Mouse (Mus musculus): Measurements from ENCODE around the gene Prpf6.

Prpf6 gene

DNA sequence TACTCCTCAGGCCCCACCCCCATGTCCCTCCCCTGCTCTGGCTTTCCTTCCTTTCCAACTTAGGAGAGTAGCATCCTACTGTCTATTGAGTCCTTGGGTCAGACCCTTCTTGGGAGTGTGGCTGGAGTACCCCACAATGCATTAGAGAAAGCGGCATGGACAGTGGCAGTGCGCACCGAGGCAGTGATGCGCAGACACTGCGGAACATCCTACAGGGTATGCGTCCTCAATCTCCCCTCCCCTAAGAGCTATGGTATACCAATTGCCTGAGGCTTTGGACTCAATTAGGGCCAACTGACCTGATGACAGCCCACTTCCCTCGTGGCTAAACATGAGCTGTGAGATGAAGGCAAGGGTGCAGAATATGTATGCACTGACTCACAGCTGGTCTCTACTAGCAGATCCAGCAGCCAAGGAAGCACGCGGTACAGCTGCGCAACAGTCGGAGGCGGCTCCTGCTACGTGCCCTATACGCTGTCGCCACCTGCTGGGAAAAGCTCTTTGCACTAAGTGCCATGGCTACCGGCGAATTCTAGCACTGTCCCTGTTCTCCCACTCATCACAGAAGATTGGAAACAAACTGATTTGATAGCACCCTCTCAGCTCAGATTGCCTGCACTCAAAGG is 67.4 kb downstream of the Prpf6 start:
- DNase-seq: peak; percentile 62 to 66

DNA sequence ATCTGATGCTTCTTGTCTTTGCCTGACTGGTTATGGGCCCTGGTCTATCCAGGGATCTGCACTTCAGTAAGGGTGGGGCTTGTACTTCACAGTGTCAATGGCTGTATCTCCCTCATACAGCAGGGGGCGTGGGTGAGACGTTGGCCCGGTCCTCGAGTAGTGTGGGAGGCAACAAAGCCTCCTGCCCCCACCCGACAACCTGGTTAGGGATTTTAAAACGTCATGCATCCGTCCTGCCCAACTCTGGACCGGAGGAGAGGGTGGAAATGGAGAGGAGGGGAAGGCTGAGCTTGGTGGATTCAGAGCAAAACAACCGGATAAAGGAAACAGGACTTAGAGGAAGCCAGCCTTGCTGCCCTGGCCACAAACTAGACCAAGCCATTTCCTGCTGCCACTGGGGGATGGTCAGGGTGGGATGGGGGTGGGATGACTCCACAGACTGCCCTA is 68.0 kb downstream of the Prpf6 start:
- peak; percentile 92 to 94 for DNase-seq

DNA sequence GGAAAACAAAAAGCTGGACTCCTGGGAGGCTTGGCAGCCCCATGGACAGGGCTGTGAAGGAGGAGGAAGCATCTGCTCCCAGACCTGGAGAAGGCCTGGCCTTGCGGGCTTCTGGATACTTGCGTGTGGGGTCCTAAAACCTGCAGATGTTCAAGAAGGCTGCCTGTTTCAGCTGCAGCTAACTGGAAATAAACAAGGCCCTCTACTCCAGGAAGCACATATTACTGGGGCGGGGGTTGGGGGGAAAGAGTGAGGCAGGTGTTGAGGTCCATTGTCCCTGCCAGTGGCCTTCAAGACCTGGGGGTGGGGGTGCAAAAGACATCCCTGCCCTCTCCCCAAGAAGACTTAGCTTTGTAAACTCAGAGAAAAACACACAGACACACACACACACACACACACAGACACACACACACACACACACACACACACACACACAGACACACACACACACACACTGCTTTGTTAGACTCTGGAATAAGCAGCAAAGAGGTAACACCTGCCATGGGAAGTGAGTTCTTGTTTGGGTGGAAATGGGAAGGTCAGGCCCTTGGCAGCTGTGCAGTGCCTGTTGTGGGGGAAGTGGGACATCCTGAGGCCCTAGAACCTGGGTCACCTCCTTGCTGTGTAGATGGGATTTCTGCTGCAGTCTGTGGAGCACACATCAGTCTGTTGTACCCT is 71.1 kb downstream of the Prpf6 start:
- DNase-seq: peak; percentile 45 to 50

DNA sequence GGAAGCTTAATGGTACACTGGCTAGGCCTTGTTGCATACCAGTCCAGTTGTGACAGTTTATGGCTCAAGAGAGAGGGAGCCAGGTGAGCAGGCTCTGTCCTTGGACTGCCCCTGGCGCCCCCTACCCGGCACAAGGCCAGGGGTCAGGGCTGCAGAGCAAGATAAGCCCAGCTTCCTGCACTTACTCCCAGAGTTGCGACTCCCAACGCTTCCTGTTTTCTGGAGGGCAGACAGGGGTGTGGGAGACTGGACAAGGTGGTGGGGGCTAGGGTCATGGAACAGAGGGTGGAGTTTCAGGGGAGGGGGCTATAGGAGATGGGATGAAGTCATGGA is 71.6 kb downstream of the Prpf6 start:
- peak; percentile 77 to 85 for DNase-seq

DNA sequence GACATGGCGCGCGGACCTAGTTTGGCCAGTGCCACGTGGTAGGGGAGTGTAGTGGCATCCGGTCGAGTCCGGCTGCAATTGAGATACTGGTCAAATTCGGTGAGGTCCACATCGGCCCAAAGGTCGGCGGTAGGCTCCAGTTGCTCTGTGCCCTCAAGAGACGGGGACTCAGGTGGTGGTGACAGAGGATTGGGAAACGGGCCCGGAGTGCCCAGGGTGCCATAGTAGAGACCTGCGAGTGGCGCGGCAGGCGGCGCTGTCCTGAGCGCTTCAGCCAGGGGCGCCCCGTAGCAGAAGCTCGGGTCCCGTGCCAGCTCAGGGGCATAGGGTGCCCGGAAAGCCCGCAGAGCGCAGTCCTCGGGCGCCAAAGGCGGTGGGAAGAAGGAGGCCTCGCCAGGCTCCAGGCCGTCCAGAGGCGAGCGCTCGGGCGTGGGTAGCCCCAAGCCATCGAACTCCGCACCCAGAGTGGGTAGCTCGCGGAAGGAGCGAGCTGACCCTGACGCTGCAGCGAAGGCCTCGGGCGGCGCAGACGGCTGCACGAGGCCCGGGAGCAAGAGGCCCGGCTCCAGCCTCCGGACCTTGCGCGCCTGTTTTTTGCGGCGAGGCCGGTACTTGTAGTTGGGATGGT is 78.7 kb downstream of the Prpf6 start:
- DNase-seq: no peak

DNA sequence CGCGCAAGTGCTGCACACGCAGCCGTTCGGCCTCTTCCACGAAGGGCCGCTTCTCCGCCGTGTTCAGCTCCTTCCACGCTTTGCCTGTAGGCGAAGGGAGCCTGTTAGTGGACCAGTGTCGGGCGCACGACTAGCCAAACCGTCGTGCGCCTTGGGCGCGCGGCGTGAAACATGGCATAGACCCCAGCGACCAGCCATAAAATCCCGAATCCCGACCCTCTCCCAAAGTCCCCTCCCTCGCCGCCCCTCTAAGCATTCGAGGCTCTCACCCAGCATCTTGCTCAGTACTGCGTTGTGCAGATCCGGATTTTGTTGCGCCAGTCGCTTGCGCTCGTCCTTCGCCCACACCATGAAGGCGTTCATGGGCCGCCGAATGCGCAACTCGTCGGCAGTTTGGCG is 79.2 kb downstream of the Prpf6 start:
- DNase-seq: no peak

DNA sequence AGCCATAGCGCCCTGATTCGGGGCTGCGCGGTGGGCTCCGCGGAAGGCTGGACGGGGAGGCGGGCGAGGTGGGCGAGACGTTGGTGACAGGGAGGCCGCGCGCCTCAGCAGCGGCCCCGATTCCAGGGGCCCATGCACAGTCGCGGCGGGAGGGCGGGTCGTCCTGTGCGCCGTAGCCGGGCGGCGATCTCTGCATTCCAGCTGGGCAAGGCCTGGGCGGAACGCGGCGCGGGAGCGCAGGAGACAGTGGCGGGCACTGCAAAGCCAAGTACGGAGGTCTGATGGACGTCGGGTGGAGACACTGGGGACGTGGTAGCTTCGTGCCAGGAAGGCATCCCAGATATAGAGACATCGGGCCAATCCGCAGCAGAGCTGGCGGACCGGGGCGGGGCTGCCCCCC is 79.7 kb downstream of the Prpf6 start, which contains the start of gene Sox18:
TSS of gene Sox18 (minus strand) at position 315 of the 400 bp plus-strand sequence.
- DNase-seq: peak; percentile 83 to 85

DNA sequence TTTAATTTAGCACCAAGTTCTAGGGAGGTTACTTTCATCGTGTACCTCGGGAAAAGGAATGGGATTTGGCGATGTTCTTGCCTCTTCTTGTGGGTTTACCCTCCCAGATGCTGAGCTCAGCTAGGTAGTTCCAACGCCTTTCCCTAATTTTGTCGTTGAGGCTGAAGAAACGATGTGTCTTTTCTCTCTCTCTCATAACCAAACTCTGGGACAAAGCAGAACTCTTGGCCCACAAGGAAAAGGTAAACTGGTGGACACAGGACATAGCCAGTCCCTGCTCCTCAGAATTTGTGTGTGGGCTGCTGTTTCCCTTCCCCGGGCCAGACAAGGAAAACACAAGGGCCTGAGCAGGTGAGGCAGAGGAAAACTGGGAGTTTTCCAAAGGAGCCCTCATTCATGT is 80.3 kb downstream of the Prpf6 start:
- DNase-seq: no peak

DNA sequence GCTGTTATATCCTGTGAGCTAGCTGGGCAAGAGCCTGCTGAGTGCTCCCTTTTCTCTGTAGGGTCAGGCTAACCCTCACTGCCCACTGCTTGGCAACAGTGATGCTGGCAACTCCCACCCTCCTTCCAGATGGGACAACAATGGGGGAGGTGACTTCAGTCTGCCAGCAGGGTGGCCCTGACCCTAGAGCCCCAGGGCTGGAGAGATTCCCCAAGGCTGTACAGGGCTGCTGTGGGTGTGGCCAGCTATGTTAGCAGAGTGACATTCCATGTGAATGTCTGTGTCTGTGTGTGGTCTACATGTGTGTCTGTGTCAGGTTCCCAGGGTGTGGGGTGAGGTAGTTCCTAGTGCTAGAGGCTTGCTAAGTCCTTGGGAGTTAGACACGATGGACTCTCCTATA is 81.8 kb downstream of the Prpf6 start:
- peak; percentile 46 to 54 for DNase-seq

DNA sequence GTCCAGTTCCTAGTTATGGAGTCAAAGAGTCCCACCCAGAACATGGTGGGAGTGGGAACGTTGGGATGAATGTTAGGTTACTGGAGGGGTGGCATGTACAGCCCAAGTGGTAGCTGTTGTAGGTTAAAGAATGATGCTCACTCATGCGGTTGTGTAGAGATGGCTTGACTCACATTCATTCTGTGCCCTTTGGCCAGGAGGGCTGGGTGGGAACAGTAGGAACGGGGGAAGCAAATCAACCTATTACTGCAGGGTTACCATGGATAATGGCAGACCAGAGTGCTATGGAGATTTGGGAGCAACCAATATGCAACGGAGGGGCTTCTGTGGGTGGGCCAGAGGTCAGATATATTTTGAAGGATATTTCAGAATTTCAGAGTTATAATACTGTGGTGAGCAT is 83.3 kb downstream of the Prpf6 start:
- no peak for DNase-seq

DNA sequence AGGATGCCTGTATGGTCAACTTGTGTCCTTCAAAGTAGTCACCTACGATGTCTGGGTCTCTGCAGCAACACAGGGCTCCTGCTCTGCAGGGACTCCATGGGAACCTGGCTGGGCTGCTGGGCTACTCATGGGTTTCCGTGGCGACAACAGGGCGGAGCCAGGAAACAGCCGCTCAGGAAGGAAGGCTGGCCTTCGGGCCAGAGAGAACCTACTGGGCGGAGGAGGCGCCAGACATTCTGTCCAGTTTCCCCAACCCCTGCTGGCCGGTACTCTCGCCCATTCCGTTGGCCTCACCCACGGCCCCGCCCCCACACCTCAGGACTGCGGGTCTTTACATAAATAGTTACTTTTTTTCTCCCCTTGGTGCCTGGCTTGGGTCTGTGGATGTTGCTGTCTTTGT is 83.8 kb downstream of the Prpf6 start:
- peak; percentile 89 to 93 for DNase-seq

DNA sequence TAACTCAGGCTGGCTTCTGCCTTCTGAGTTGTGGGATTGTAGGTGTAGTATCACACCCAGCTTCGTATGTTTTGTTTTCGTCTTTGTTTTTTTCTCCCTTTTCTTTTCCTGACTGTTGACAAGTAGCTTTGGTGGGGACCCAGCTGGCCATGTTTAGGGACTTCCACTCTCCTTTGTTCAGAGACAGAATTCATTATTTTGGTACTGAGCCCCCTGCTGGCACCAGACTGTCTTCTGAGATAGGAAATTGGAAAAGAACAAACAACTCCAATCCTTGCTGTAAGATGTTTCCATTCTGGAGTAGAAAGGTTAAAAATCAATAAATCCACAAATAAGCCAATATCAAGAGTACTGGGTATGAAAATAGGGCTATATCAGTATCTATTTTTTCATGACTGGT is 84.8 kb downstream of the Prpf6 start:
- DNase-seq: no peak

DNA sequence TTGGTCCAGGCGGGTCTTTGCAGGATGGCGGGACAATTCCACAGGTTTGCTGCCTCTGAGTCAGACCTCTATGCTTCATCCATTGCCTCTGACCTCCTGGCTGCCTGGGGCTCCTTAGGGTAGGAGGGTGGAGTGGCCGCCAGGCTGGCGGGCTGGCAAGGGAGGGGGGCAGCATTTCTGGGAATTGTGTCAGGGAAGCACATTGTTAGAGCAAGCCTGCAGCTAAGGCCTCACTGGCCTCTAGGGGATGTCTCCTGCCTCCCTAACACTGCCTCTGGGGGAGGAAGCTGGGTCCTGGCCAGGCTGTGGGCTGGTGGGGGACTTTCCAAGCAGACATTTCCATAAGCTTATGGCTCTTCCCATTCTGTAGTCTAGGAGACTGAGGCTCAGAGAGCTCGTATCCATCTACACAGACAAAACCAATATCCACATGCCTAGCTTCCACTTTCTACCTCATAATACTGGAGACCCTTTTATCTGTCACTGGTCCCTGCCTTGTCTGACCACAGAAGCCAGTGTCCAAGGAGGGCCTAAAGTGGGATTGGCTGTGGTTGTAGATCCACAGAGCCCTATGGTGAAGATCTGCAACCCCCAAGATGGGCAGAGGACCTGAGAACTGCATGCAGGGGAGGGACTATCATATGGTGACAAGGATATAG is 85.6 kb downstream of the Prpf6 start:
- peak; percentile 81 to 83 for DNase-seq

DNA sequence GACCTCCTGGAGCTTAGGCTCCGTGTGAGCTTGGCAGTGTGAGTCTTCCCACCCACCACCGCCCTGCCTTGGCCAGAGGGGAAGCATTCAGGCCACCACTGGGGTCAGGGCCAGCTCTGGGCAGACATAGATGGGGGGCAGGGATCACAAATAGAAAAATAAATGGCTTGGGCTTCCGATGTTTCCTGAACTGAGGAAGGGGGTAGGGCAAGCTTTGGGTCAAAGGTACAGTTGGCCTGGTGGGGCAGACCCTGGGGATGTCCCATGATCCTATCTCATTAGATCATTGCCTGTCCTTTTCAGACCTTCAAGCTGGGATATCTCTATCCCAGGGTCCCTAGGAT is 86.1 kb downstream of the Prpf6 start:
- peak; percentile 67 to 68 for DNase-seq

DNA sequence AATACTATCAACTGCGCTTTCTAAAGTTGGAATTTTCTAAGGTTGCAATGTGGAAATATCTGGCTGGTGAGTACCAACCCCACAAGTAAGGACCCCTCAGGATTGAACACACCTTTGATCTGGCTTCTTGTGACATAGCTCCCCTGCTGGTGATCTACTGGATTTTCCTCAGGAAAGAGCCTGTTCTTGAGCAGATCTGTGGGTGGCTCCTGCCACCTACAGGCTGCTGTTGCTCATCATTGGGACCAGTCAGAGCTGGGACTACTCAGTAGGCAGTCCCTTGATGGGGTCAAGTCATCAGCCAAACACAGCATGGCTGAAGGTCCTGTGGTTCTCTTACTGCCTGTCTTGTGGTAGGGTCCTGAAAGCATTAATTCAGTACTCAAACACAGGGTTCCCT is 87.1 kb downstream of the Prpf6 start:
- DNase-seq: peak; percentile 81 to 89

DNA sequence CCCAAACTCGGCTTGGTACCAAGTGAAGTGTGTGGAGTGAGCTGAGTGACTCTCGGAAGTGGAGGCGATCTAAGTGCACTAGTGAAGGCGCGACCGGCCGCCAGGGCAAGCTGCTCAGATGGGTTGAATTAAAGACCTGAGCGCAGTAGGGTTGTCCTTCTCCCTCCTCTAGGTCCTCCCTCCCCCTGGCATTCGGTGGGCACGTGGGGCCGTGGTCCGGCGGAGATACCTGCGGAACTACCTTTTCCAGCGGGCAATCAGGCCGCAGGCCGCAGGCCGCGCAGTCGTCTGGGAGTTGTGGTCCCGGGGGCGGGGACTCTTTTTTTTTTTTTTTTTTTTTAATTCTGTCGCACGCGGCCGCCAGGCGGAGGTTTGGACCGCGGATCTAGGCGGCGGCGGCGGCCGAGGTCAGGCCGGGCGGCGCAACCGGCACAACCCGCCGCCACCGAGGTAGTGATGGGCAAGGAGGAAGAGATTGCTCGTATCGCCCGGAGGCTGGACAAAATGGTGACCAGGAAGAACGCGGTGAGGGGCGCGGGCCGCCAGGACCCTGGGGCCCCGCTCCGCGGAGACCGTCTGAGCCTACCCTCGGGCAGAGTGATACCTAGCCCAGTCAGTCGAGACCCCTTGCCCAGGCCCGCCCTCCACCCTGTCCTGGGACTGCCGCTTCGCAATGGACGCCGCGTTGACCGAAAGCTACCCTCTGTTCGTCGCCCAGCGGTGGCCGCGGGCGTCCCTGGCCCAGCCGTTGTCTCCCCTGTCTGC is 88.5 kb downstream of the Prpf6 start, which contains the start of gene Tcea2:
TSS of gene Tcea2 (plus strand) at position 360 of the 765 bp plus-strand sequence.
- DNase-seq: peak; percentile 74 to 83

DNA sequence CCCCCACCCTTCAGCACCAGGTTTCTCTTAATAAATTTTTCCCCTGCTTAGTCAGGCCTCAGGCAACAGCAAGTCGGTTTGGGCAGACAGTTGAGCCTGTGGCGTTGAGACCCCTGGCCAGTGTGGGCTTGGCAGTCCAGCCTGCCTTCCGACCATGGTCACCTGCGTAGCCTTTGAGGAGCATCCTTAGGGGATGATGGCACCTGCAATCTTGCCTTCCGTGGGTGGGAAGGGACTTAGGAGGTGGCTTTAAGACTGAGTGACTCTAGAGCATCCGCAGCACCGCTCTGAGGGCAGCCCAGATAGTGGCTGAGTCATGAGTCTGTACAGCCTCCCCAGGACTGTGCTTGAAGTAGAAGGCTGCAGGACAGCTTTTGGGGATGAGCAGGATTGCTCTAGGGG is 89.0 kb downstream of the Prpf6 start:
- no peak for DNase-seq

DNA sequence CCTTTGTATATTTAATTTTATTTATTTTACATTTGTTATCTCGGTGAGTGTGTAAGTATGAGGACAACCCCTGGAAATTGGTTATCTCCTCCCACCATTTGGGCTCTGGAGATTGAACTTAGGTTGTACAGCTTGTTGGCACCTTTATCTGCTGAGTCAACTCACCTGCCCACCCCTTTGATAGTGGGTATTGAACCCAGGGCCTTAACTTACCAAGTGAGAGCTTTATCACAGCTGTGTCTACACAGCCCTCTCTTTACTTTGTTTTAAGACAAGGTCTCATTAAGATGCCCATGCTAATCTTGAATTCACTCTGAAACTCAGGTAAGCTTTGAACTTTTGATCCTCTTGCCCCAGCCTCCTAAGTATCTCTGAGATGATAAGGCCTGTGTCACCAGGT is 90.3 kb downstream of the Prpf6 start:
- DNase-seq: no peak

DNA sequence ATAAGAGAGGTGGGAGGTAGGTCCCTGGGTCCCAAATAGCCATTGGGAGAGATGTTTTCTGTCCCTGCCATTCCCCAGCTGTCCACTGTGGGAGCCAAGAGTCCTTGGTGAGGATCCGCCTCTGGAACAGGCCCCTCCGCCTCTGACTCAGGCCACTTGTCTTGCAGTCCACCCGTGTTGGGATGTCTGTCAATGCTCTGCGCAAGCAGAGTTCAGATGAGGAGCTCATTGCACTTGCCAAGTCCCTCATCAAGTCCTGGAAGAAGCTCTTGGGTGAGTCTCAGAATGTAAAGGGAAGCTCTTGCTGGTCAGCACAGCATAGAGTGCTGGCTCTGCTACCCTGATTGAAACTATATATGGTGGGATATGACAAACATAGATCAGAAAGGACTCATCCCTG is 91.7 kb downstream of the Prpf6 start:
- no peak for DNase-seq

DNA sequence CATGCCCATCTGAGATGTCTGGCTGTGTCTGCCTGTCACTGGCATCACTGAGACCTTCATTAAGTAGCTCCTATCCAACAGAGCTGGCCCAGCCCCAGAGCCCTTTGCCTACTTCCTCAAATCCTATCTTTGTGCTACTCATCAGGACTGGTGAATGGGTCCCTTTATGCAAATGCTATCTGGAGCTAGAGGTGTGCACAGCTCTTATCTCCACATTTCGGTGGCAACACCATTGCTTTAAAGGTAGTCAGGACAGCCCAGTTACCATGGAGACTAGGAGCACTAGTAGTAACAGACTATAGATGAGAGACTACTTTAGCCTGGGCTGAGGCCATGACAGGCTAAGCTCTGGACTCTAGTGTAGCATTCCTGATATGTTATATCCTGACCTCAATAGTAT is 93.0 kb downstream of the Prpf6 start:
- no peak for DNase-seq

DNA sequence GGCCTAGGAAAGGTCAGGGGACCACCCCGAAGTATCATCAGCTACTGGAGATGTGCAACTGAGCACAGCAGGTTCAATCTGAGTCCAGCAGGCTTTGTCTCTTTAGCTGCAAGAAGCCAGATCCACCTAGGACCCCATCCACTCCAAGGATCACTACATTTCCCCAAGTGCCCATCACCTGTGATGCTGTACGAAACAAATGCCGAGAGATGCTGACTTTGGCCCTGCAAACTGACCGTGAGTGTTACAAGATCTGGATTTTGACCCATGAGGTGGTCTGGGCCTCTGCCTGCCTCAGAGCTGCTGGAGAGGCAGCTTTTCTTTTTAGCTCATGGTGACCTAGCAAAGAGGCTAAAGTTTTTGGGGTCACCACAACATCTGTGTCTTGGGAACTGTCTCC is 94.0 kb downstream of the Prpf6 start:
- DNase-seq: no peak

DNA sequence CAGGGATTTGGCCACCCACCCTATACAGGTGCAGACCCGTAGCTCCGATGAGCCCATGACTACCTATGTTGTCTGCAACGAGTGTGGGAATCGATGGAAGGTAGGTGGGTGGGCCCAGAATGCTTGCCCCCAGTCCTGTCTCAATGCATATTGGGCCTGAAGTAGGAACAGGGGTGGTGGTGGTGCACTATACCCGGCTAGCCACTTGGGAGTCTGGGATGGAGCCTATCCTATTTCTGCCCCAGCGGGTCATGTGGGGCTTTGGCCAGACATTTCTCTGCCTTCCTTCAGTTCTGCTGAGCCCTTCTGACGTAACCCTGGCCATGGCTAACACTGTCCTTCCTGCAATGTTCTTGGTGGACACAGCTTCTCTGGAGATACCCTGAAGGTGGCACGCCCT is 95.9 kb downstream of the Prpf6 start:
- DNase-seq: no peak

Data from lung, adult 18-20 months (tissue).